Mouse (Mus musculus): ENCODE measurements at regions not wholly inside any gene's neighbourhood (a gene's known extent, or its start where the extent isn't known, plus 50 kb on each side); places are given as distances from the start of the nearest gene placed in this dataset.

DNA sequence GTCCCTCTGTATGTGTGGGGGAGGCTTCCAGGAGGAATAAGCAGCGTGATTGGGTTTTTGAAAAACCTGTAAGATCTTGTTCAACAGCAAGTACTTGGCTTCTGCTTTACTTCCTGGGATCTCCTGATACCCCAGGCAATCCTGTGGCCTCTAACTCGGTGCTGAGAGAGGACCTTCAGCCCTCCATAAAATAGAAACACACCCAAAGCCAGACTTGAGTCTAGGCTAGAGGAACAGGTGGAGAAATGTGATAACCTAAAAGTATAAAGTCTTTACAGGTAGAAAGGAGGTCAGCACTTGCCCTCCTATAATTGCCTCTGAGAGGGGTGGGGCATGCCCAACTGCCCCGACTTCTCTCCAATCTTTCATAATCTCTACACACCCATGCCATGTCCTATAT, 183.1 kb downstream of the Ankrd16 start:
- Histone ChIP-seq H3K27me3 (ENCODE audit: control insufficient read depth, insufficient read depth, low read length) (no peaks in the 10 kb centered on the region), H3K27ac (ENCODE audit: low read depth, low read length) (no peak overlapping the region), H3K9ac (ENCODE audit: low read depth, low read length) (no peak overlapping the region), H3K4me1 (ENCODE audit: control insufficient read depth, insufficient read depth, low read length) (no peaks in the 10 kb centered on the region), H3K4me2 (replicated peaks; ENCODE audit: low read depth, low read length) (no peak overlapping the region), H3K36me3 (ENCODE audit: control insufficient read depth, insufficient read depth, low read length) (no peaks in the 10 kb centered on the region), H3K4me3 (ENCODE audit: low read length) (no peak overlapping the region), H3K9me3 (ENCODE audit: control insufficient read depth, low read length) (no peaks in the 10 kb centered on the region)
- WGBS = 76% methylated on average over 3 of the region's 3 CpGs
- no peak for ATAC-seq (ENCODE audit: low FRiP score, low TSS enrichment)

DNA sequence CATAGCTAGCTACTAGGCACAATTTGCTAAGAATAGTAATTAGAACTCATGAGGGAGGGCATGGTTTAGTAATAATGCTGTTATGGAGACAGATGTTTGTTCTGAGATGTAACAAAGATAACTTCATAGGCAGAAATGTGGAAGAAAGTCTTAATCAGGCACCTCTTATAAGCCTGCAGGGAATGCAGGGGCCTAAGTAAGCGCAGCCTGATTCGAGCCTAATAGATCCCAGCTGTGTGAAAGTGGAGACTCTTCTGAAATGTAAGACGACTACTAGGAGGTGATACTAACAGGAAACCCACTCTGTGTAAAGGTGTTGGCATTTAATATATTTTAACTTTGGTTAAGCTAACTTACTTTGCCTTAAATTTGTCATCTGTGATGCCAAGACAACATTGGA, 187.7 kb downstream of the Ankrd16 start:
- H3K4me2 ChIP-seq (replicated peaks; ENCODE audit: low read depth, low read length) = no peak overlapping the region
- H3K27me3 ChIP-seq (ENCODE audit: control insufficient read depth, insufficient read depth, low read length) = no peaks in the 10 kb centered on the region
- H3K27ac ChIP-seq (ENCODE audit: low read depth, low read length) = no peak overlapping the region
- no peaks in the 10 kb centered on the region for H3K4me1 ChIP-seq (ENCODE audit: control insufficient read depth, insufficient read depth, low read length)
- 31% methylated on average over 3 of the region's 3 CpGs for WGBS
- H3K4me3 ChIP-seq (ENCODE audit: low read length) = no peak overlapping the region
- no peaks in the 10 kb centered on the region for H3K36me3 ChIP-seq (ENCODE audit: control insufficient read depth, insufficient read depth, low read length)
- no peak for ATAC-seq (ENCODE audit: low FRiP score, low TSS enrichment)
- H3K9ac ChIP-seq (ENCODE audit: low read depth, low read length) = no peak overlapping the region
- H3K9me3 ChIP-seq (ENCODE audit: control insufficient read depth, low read length) = no peaks in the 10 kb centered on the region

DNA sequence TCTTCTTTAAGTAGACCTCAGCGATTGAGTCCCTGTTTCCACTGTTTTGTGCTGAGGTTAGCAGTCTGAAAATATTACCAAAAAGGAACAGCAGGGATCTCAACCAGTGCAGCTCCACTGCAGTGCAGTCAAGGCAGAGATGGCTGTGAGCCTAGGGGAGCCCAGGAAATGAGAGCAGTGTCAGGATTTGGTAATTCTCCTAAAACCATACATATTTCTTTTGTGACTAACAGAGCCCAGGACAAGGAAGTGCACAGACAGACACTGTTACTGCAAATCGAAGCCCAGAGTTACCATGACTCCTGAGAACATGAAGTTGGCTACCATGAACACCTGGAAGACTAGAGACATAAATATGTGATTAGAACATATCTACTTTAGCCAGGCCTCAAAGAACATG, 189.3 kb downstream of the Ankrd16 start:
- Histone ChIP-seq H3K27ac (ENCODE audit: low read depth, low read length) (no peak overlapping the region), H3K4me1 (ENCODE audit: control insufficient read depth, insufficient read depth, low read length) (no peaks in the 10 kb centered on the region), H3K4me3 (ENCODE audit: low read length) (no peak overlapping the region), H3K36me3 (ENCODE audit: control insufficient read depth, insufficient read depth, low read length) (no peaks in the 10 kb centered on the region), H3K9ac (ENCODE audit: low read depth, low read length) (no peak overlapping the region), H3K27me3 (ENCODE audit: control insufficient read depth, insufficient read depth, low read length) (no peaks in the 10 kb centered on the region), H3K4me2 (replicated peaks; ENCODE audit: low read depth, low read length) (no peak overlapping the region), H3K9me3 (ENCODE audit: control insufficient read depth, low read length) (no peaks in the 10 kb centered on the region)
- ATAC-seq (ENCODE audit: low FRiP score, low TSS enrichment) = no peak
- WGBS = 72% methylated on average over 2 of the region's 2 CpGs

DNA sequence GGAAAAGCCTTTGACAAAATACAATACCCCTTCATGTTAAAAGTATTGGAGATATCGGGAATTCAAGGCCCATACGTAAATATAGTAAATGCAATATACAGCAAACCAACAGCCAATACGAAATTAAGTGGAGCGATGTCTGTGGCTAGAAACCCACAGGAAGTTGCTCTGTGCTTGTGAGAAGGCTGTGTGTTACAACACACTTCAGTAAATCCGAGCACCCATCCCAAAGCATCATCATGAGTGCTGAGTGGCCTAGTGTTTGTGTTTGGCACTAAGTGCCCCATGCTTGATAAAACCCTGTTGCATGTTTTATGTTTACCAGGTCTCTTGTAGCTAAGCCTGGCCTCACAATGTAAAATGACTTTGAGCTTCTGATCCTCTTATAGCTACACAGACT, 194.3 kb downstream of the Ankrd16 start:
- Histone ChIP-seq H3K36me3 (ENCODE audit: control insufficient read depth, insufficient read depth, low read length) (no peaks in the 10 kb centered on the region), H3K9me3 (ENCODE audit: control insufficient read depth, low read length) (no peaks in the 10 kb centered on the region), H3K4me1 (ENCODE audit: control insufficient read depth, insufficient read depth, low read length) (no peaks in the 10 kb centered on the region), H3K27me3 (ENCODE audit: control insufficient read depth, insufficient read depth, low read length) (no peaks in the 10 kb centered on the region), H3K4me2 (replicated peaks; ENCODE audit: low read depth, low read length) (no peak overlapping the region), H3K4me3 (ENCODE audit: low read length) (no peak overlapping the region), H3K9ac (ENCODE audit: low read depth, low read length) (no peak overlapping the region), H3K27ac (ENCODE audit: low read depth, low read length) (no peak overlapping the region)
- no peak for ATAC-seq (ENCODE audit: low FRiP score, low TSS enrichment)
- 92% methylated on average over 5 of the region's 5 CpGs for WGBS

DNA sequence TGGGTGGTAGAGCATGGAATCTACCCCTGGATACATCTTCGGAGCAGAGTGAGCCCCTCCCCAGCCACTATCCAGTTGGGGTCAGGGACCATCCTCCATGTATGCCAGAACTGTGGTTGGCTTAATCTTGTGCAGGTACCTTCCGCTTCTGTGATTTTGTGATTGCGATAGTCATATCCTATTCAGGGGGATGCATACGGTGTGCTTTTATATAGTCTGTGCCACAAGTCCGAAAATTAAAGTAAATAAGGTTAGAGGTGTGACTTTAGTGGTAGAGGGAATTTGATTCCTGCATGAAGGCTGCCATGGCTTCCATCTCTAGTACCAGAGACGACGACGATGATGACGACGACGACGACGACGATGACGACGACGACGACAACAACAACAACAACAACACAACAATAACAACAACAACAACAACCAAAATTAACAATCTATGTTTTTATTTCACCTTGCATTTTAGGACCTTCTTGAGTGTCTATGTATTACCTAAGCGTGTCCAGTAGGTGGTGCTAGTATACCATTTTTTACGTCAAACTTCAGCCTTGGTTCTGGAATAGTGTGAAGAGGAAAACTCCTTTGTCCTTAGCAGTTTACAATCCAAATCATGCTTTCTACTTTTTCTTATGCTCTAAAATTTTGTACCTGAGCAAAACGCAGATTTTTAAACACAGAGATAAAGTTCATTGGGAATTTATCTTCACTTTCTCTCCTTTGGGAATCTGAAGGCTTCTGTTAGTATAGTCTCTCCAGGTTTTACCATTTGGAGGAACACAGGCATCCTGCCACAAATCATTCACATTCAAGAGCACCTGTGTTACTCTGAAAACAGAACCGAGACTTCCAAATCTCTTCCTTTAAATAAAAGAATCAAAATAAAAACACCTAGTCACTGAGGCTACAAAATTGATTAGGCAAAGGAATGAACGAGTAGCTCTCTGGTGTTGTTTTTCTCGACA, 224.5 kb downstream of the Ankrd16 start:
- WGBS = 28% methylated on average over 24 of the region's 24 CpGs
- no peaks in the 10 kb centered on the region for H3K27me3 ChIP-seq (ENCODE audit: control insufficient read depth, insufficient read depth, low read length)
- ATAC-seq (ENCODE audit: low FRiP score, low TSS enrichment) = 0 out of 2 replicates have a peak, but pooled peaks have one; percentile 52
- H3K9me3 ChIP-seq (ENCODE audit: control insufficient read depth, low read length) = no peaks in the 10 kb centered on the region
- no peak overlapping the region for H3K9ac ChIP-seq (ENCODE audit: low read depth, low read length)
- H3K4me2 ChIP-seq (replicated peaks; ENCODE audit: low read depth, low read length) = no peak overlapping the region
- no peaks in the 10 kb centered on the region for H3K36me3 ChIP-seq (ENCODE audit: control insufficient read depth, insufficient read depth, low read length)
- H3K4me1 ChIP-seq (ENCODE audit: control insufficient read depth, insufficient read depth, low read length) = peaks cover 5% of the 10 kb centered on the region; the same call in 1 of the 2 replicates
- H3K27ac ChIP-seq (ENCODE audit: low read depth, low read length) = no peak overlapping the region
- no peak overlapping the region for H3K4me3 ChIP-seq (ENCODE audit: low read length)

DNA sequence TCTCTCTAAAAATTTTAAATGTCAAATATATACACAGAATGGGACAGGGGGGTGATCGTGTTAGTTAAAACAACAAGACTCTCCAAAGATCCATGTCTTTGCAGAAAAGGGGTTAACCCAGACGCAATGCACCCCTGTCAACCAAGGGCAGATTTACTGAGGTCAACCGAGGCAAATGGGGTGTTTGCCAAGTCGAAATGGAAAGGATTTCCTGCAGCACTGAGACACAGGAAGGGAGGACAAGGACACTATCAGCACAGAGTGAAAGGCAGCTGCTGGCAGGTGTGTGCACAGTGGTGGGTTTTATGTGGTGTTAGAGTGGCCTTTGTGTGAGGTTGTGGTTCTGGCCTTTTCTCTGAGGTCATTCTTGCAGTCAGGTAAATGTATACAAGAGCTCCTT, 226.7 kb downstream of the Ankrd16 start:
- H3K9ac ChIP-seq (ENCODE audit: low read depth, low read length) = no peak overlapping the region
- no peak overlapping the region for H3K4me2 ChIP-seq (replicated peaks; ENCODE audit: low read depth, low read length)
- no peaks in the 10 kb centered on the region for H3K9me3 ChIP-seq (ENCODE audit: control insufficient read depth, low read length)
- H3K4me3 ChIP-seq (ENCODE audit: low read length) = no peak overlapping the region
- ATAC-seq (ENCODE audit: low FRiP score, low TSS enrichment) = peak; percentile 84
- no peaks in the 10 kb centered on the region for H3K36me3 ChIP-seq (ENCODE audit: control insufficient read depth, insufficient read depth, low read length)
- WGBS = 10% methylated on average over 4 of the region's 4 CpGs
- no peaks in the 10 kb centered on the region for H3K27me3 ChIP-seq (ENCODE audit: control insufficient read depth, insufficient read depth, low read length)
- H3K27ac ChIP-seq (ENCODE audit: low read depth, low read length) = peak overlapping the region; percentile 21; the same call in 1 of the 2 replicates
- peaks cover 5% of the 10 kb centered on the region; the same call in 1 of the 2 replicates for H3K4me1 ChIP-seq (ENCODE audit: control insufficient read depth, insufficient read depth, low read length)

DNA sequence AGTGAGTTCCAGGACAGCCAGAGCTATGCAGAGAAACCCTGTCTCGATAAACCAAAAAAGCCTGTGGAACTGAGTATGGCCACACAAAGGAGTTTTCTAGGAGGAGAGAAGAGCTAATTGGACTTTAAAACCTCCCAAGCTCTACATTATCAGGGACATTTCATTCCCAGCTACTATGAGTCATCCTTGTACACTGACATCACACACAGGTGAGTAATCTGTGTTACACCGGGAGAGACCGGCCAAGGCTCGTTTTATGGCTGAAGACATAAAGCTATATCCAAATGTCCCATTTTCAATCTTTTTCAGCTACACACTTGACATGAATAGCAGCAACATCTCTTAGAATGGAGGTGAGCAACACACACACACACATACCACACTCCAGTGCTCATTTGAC, 229.5 kb downstream of the Ankrd16 start:
- no peak for ATAC-seq (ENCODE audit: low FRiP score, low TSS enrichment)
- H3K27ac ChIP-seq (ENCODE audit: low read depth, low read length) = no peak overlapping the region
- H3K4me2 ChIP-seq (replicated peaks; ENCODE audit: low read depth, low read length) = no peak overlapping the region
- H3K4me1 ChIP-seq (ENCODE audit: control insufficient read depth, insufficient read depth, low read length) = peaks cover 5% of the 10 kb centered on the region; the same call in 1 of the 2 replicates
- no peak overlapping the region for H3K9ac ChIP-seq (ENCODE audit: low read depth, low read length)
- no peaks in the 10 kb centered on the region for H3K36me3 ChIP-seq (ENCODE audit: control insufficient read depth, insufficient read depth, low read length)
- 93% methylated on average over 4 of the region's 4 CpGs for WGBS
- H3K4me3 ChIP-seq (ENCODE audit: low read length) = no peak overlapping the region
- no peaks in the 10 kb centered on the region for H3K9me3 ChIP-seq (ENCODE audit: control insufficient read depth, low read length)
- no peaks in the 10 kb centered on the region for H3K27me3 ChIP-seq (ENCODE audit: control insufficient read depth, insufficient read depth, low read length)

DNA sequence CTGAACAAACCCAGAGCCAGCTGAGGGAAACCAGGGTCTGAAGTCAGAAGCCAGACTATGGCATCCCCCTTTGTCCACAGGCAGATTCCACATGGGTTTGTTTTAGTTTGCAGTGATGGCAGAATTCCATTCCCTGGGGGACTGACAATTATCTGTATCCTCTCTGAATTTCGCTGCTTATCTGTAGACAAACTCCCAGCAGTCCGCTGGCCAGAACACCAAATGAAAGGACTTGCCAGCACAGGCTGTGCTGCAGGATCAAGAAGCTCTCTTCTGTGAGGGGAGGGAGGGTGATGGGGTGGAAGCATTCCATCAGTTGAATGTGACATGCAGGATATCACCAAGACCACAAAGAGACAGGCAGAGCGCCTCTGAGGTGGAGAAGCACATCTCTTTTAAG, 233.8 kb downstream of the Ankrd16 start:
- Histone ChIP-seq H3K9ac (ENCODE audit: low read depth, low read length) (no peak overlapping the region), H3K27ac (ENCODE audit: low read depth, low read length) (no peak overlapping the region), H3K36me3 (ENCODE audit: control insufficient read depth, insufficient read depth, low read length) (no peaks in the 10 kb centered on the region), H3K4me2 (replicated peaks; ENCODE audit: low read depth, low read length) (no peak overlapping the region), H3K27me3 (ENCODE audit: control insufficient read depth, insufficient read depth, low read length) (no peaks in the 10 kb centered on the region), H3K9me3 (ENCODE audit: control insufficient read depth, low read length) (no peaks in the 10 kb centered on the region), H3K4me1 (ENCODE audit: control insufficient read depth, insufficient read depth, low read length) (no peaks in the 10 kb centered on the region), H3K4me3 (ENCODE audit: low read length) (no peak overlapping the region)
- ATAC-seq (ENCODE audit: low FRiP score, low TSS enrichment) = no peak
- 48% methylated on average over 3 of the region's 3 CpGs for WGBS

DNA sequence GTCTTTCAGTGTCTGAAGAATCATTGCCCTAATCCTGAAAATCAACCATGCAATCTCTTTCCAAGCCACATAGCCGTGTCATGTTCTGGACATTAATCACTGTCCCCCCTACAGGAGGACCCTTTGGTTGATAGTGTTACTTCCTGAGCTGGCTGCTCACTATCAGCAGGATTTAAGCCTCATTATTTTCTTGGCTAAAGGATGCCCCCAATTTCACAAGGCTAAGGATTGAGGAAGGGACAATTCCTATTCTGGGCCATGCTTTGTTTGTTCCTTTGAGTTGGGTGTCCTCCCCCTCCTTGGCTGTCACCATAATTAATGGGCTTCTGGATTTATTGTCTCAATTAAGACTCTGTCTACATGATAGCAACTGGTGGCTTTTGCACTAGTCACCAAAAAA, 241.9 kb downstream of the Ankrd16 start:
- WGBS = 11% methylated on average over 1 of the region's 1 CpGs
- peak; percentile 83 for ATAC-seq (ENCODE audit: low FRiP score, low TSS enrichment)
- peak overlapping the region; percentile 89 for H3K27ac ChIP-seq (ENCODE audit: low read depth, low read length)

More for the DNA sequence above, 241.9 kb downstream of the Ankrd16 start:
- Histone ChIP-seq H3K9ac (ENCODE audit: low read depth, low read length) (no peak overlapping the region), H3K4me2 (replicated peaks; ENCODE audit: low read depth, low read length) (no peak overlapping the region), H3K4me3 (ENCODE audit: low read length) (no peak overlapping the region), H3K4me1 (ENCODE audit: control insufficient read depth, insufficient read depth, low read length) (peaks cover 23% of the 10 kb centered on the region; the same call in 1 of the 2 replicates), H3K27me3 (ENCODE audit: control insufficient read depth, insufficient read depth, low read length) (no peaks in the 10 kb centered on the region), H3K36me3 (ENCODE audit: control insufficient read depth, insufficient read depth, low read length) (no peaks in the 10 kb centered on the region), H3K9me3 (ENCODE audit: control insufficient read depth, low read length) (no peaks in the 10 kb centered on the region)

Measured in kidney, embryonic 14.5 days (tissue).